Mouse (Mus musculus) frontal cortex, postnatal 10 days (tissue): ENCODE data around the gene Lama2.

Source experiments
- DNase-seq, 2 experiments: peaks; one replicate each; pipeline ENCODE4 v3.0.0; 2022; ENCODE audit warnings: low spot score in 2 of 2, mixed read lengths in 1 of 2

Lama2 gene

GRCm38 (mm10) chr10:27619658-27620057 is at the start of gene Lama2:
TSS of gene Lama2 (minus strand) at chr10:27619758.
- no peak for DNase-seq

GRCm38 (mm10) chr10:27664391-27664790 is 44.8 kb upstream of the Lama2 start:
- DNase-seq, result no peak

GRCm38 (mm10) chr10:27663396-27663795 is 43.8 kb upstream of the Lama2 start:
- DNase-seq, result no peak

GRCm38 (mm10) chr10:27654164-27654563 is 34.6 kb upstream of the Lama2 start:
- peak in 1 of 2 experiments; percentile 14 for DNase-seq

GRCm38 (mm10) chr10:27652694-27653335 is 33.3 kb upstream of the Lama2 start:
- DNase-seq, result no peak

GRCm38 (mm10) chr10:27635721-27636120 is 16.2 kb upstream of the Lama2 start:
- DNase-seq, result no peak

- DNase-seq, result no peak
Measured at GRCm38 (mm10) chr10:27631002-27631401, 11.4 kb upstream of the Lama2 start.

GRCm38 (mm10) chr10:27621697-27622449 is 2.3 kb upstream of the Lama2 start:
- no peak for DNase-seq

GRCm38 (mm10) chr10:27617522-27618020 is 2.0 kb downstream of the Lama2 start:
- DNase-seq, result no peak

- DNase-seq, result no peak
Measured at GRCm38 (mm10) chr10:27616641-27617415, 2.7 kb downstream of the Lama2 start.

GRCm38 (mm10) chr10:27595675-27596074 is 23.9 kb downstream of the Lama2 start:
- DNase-seq, result no peak

- DNase-seq, result no peak
Measured at GRCm38 (mm10) chr10:27533217-27533616, 86.3 kb downstream of the Lama2 start.

- DNase-seq, result no peak
Measured at GRCm38 (mm10) chr10:27508847-27509459, 110.6 kb downstream of the Lama2 start.

GRCm38 (mm10) chr10:27500863-27501262 is 118.7 kb downstream of the Lama2 start:
- no peak for DNase-seq

GRCm38 (mm10) chr10:27488452-27488851 is 131.1 kb downstream of the Lama2 start:
- no peak for DNase-seq

- peak; percentile 17 to 25 for DNase-seq
Measured at GRCm38 (mm10) chr10:27484041-27484440, 135.5 kb downstream of the Lama2 start.

GRCm38 (mm10) chr10:27475540-27475939 is 144.0 kb downstream of the Lama2 start:
- no peak for DNase-seq

- no peak for DNase-seq
Measured at GRCm38 (mm10) chr10:27468274-27468673, 151.3 kb downstream of the Lama2 start.

GRCm38 (mm10) chr10:27413583-27414465 is 205.7 kb downstream of the Lama2 start:
- DNase-seq, result no peak

- no peak for DNase-seq
Measured at GRCm38 (mm10) chr10:27390753-27391152, 228.8 kb downstream of the Lama2 start.

GRCm38 (mm10) chr10:27387531-27387930 is 232.0 kb downstream of the Lama2 start:
- DNase-seq, result peak in 1 of 2 experiments; percentile 11
